15 mouse cellular contexts compared by ENCODE assay signal in the genomic region with DNA sequence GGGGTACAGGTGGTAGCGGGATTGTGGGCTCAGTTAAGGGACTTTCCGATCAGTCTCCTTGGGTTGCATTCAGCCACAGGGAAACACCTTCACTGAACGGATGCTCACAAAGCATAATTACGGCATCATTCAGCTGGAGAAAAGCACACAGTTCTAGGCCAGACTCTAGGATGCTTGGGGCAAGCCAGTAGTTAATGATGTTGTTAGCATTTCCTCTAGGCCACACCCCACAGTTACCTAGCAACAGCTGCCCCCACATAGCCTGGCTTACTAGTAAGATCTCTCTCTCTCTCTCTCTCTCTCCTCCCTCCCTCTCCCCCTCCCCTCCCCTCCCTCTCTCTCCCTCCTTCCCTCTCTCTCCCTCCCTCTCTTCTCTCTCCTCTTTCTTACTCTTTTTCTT. TPM values are rescaled to one million over a fixed set of nuclear protein-coding genes. Genes with fewer than 3 reads are reported as not detected.
DNase-seq lines count a peak whose midpoint lies in the region; ATAC-seq lines count a peak whose summit lies in the region.
"Had no signal": no experiment of that assay in that cellular context is flagged by ENCODE, and none has a peak within 500 bp of the region (broad histone marks: within the 10 kb centered on the region; RNA-seq: fewer than 3 reads in every experiment).

No protein-coding gene starts in this region.

- H3K27ac ChIP-seq in embryonic facial prominence, embryonic 14.5 days (replicated peaks; ENCODE audit: low read depth, low read length), result no peak overlapping the region
- H3K27ac ChIP-seq in limb, embryonic 13.5 days, result no peak overlapping the region
- H3K27ac ChIP-seq: layer of hippocampus, adult 2 months; liver, embryonic 12.5 days had no signal

- no peaks in the 10 kb centered on the region for H3K4me1 ChIP-seq in embryonic facial prominence, embryonic 14.5 days (ENCODE audit: control insufficient read depth, insufficient read depth, low read length)
- H3K4me1 ChIP-seq in limb, embryonic 13.5 days, result peaks cover 9% of the 10 kb centered on the region
- H3K4me1 ChIP-seq: liver, embryonic 12.5 days had no signal

- no peak overlapping the region for H3K4me2 ChIP-seq in embryonic facial prominence, embryonic 14.5 days (ENCODE audit: low read depth, low read length)
- H3K4me2 ChIP-seq in limb, embryonic 13.5 days (replicated peaks), result no peak overlapping the region
- H3K4me2 ChIP-seq: liver, embryonic 12.5 days had no signal

- H3K27me3 ChIP-seq in embryonic facial prominence, embryonic 14.5 days (replicated peaks; ENCODE audit: control insufficient read depth, insufficient read depth, low read length), result no peaks in the 10 kb centered on the region
- no peaks in the 10 kb centered on the region for H3K27me3 ChIP-seq in limb, embryonic 13.5 days
- H3K27me3 ChIP-seq: liver, embryonic 12.5 days had no signal

- peak; percentile 23 for DNase-seq in right cerebral cortex, adult 18-20 months
- DNase-seq in right cerebral cortex, postnatal 4 days, result no peak
- no peak for DNase-seq in embryonic facial prominence, embryonic 14.5 days (ENCODE audit: low spot score)
- DNase-seq in gastrocnemius, adult 18-20 months (ENCODE audit: low spot score), result no peak
- no peak for DNase-seq in gastrocnemius, adult 8-10 months (ENCODE audit: low spot score in 2 of 2)
- no peak for DNase-seq in adipocyte (ENCODE audit: low spot score)
- DNase-seq: adrenal gland, adult 8-10 months; cerebellum, adult 8-10 months; lung, postnatal 14 days had no signal

- H3K4me3 ChIP-seq in embryonic facial prominence, embryonic 14.5 days (ENCODE audit: low read depth, low read length), result no peak overlapping the region
- no peak overlapping the region for H3K4me3 ChIP-seq in limb, embryonic 13.5 days
- H3K4me3 ChIP-seq: layer of hippocampus, adult 2 months; liver, embryonic 12.5 days had no signal

- no peaks in the 10 kb centered on the region for H3K36me3 ChIP-seq in embryonic facial prominence, embryonic 14.5 days (ENCODE audit: control insufficient read depth, insufficient read depth, low read length)
- no peaks in the 10 kb centered on the region for H3K36me3 ChIP-seq in limb, embryonic 13.5 days
- H3K36me3 ChIP-seq: G1E; liver, embryonic 12.5 days had no signal

- no peak overlapping the region for H3K9ac ChIP-seq in embryonic facial prominence, embryonic 14.5 days (ENCODE audit: low read depth, low read length)
- no peak overlapping the region for H3K9ac ChIP-seq in limb, embryonic 13.5 days
- H3K9ac ChIP-seq: liver, embryonic 12.5 days had no signal

- H3K9me3 ChIP-seq in embryonic facial prominence, embryonic 14.5 days (ENCODE audit: control insufficient read depth, low read length), result no peaks in the 10 kb centered on the region
- H3K9me3 ChIP-seq in limb, embryonic 13.5 days, result no peaks in the 10 kb centered on the region
- H3K9me3 ChIP-seq: G1E; liver, embryonic 12.5 days had no signal

- peak; percentile 47; the same call in 1 of the 2 replicates for ATAC-seq in embryonic facial prominence, embryonic 14.5 days (ENCODE audit: low read depth)
- peak; percentile 49; the same call in 1 of the 2 replicates for ATAC-seq in limb, embryonic 13.5 days (ENCODE audit: low FRiP score, low read depth)
- ATAC-seq: intestine, embryonic 16.5 days; liver, embryonic 12.5 days had no signal

- WGBS in embryonic facial prominence, embryonic 14.5 days, result 61% methylated on average over 4 of the region's 4 CpGs
- WGBS in limb, embryonic 13.5 days, result 33% methylated on average over 4 of the region's 4 CpGs

RNA-seq across cellular contexts. Expression of gene Mybpc1, which starts 22.1 kb away (rescaled TPM):
- polyA plus RNA-seq in embryonic facial prominence, embryonic 14.5 days (2014; fragmentation: Nextera tagmentation; extraction: Ambion mirVana), result 127 and 218 TPM in 2 replicates
- polyA plus RNA-seq in limb, embryonic 13.5 days (2015; fragmentation: Nextera tagmentation; extraction: Ambion mirVana), result 36.9 and 42.1 TPM in 2 replicates
- total RNA-seq in gastrocnemius, adult 18-20 months (2021), result 1,000 to 10,000 TPM; 1,377 to 1,820 TPM
- total RNA-seq in gastrocnemius, adult 8-10 months (2022), result 100 to 1,000 TPM; 812 to 945 (median 865) TPM
- total RNA-seq: G1E had no signal
- polyA plus RNA-seq: G1E had no signal

RNA-seq across cellular contexts. Expression of gene Spic, which starts 57.8 kb away (rescaled TPM):
- 0.13 and 0.60 TPM in 2 replicates for polyA plus RNA-seq in embryonic facial prominence, embryonic 14.5 days (2014; fragmentation: Nextera tagmentation; extraction: Ambion mirVana)
- polyA plus RNA-seq in limb, embryonic 13.5 days (2015; fragmentation: Nextera tagmentation; extraction: Ambion mirVana), result not detected in 2 replicates
- under 1 TPM in 1 of 2 experiments, not detected in 1; 0.17 TPM for total RNA-seq in gastrocnemius, adult 18-20 months (2021)
- total RNA-seq in gastrocnemius, adult 8-10 months (2022), result not detected
- total RNA-seq: layer of hippocampus, adult 2 months had no signal
- polyA plus RNA-seq: embryonic facial prominence, embryonic 11.5 days; G1E had no signal
